Mouse (Mus musculus): ENCODE data around the gene Stambp. TPM values are rescaled to one million over a fixed set of nuclear protein-coding genes. Genes with fewer than 3 reads are reported as not detected.

The Stambp gene
- polyA plus RNA-seq, 1 experiment from 2014 or later, result 8.9 TPM

DNA sequence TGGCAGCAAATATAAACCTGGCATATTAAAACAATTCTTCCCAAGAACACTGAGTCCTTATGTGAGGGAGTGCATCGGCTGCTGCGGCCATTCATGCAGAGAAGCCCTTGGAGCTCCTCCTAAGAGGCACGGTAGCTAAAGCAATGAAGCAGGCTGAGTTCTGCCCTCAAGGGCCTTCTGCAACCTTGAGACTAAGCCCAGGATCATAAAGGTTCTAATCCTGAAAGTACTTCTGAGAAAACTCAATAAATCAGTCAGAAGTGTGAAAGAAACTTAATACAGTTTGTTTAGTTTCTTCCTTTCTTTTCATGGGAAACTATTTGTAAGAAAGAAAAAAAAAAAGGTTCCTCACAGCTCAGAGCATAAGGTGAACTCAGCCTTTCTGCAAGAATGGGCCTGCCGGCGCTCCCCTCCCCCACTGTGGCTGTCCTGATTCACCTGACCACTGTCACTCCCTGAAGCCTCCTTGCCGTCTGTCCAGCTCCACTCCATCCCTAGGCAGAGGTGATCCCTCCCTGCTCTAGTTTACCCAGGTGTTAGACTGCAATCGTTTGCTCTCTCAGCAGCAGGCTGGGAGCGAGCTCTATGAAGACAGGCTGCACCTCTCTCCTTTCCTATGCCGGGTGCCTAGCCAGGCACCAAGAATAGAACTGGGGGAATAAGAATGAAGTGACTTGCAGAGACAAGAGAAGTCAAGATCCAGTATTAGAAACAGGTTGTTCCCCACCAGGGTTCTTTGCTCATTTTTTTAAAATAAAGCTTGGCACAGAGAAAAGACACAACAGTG is 70.8 kb downstream of the Stambp start:
- Histone ChIP-seq H3K9me3 (replicated peaks) (no peaks in the 10 kb centered on the region), H3K36me3 (replicated peaks) (peaks cover 3% of the 10 kb centered on the region; the same call in 1 of the 2 replicates), H3K27me3 (no peaks in the 10 kb centered on the region), H3K4me1 (replicated peaks) (peaks cover 46% of the 10 kb centered on the region), H3K4me3 (replicated peaks) (no peak overlapping the region), H3K27ac (replicated peaks) (no peak overlapping the region), H3K4me2 (no peak overlapping the region), H3K9ac (no peak overlapping the region)
- 68% methylated on average over 9 of the region's 9 CpGs for WGBS (ENCODE audit: insufficient replicate concordance)
- ATAC-seq (ENCODE audit: insufficient read depth), result no peak

DNA sequence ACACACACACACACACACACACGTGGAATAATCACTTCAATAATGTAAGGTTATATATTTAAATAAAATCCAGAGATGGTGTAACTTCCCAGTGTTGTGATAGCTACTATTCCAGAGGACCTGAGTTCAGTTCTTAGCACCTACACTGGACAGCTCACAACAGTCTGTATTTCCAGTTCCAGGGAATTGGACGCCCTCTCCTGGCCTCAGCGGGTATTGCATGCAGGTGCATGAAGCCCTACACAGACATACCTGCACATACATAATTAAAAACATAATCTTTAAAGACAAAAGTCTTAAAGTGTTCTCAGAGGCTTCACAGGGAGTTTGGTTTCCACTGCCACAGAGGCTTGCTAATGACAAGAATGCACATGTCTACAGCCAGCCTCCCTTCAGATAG is 72.1 kb downstream of the Stambp start:
- WGBS (ENCODE audit: insufficient replicate concordance), result 57% methylated on average over 3 of the region's 3 CpGs
- no peak for ATAC-seq (ENCODE audit: insufficient read depth)
- Histone ChIP-seq H3K9ac (no peak overlapping the region), H3K9me3 (replicated peaks) (no peaks in the 10 kb centered on the region), H3K27me3 (no peaks in the 10 kb centered on the region), H3K4me2 (no peak overlapping the region), H3K36me3 (replicated peaks) (peaks cover 3% of the 10 kb centered on the region; the same call in 1 of the 2 replicates), H3K27ac (replicated peaks) (no peak overlapping the region), H3K4me3 (replicated peaks) (no peak overlapping the region), H3K4me1 (replicated peaks) (peaks cover 39% of the 10 kb centered on the region)

DNA sequence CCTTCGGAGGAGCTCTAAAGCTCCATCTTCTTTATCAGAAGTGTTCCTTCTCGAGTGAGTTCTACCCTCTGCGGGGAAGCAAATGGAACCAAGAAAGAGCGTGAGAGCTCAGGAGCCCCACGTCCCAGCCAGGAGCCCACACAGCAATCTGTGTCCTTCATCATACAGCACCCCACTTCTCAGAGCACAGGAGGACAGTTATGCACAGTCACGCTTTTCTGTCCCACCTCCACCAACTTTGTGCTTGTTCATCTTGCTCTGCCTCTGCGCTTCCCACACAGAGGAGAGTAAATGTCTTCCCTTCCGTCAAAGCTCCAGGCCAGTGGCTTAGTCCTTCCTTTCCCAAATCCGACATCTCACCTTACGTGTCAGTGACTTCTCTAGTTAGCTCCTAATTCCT is 73.5 kb downstream of the Stambp start:
- H3K36me3 ChIP-seq (replicated peaks), result peaks cover 3% of the 10 kb centered on the region; the same call in 1 of the 2 replicates
- H3K9me3 ChIP-seq (replicated peaks), result no peaks in the 10 kb centered on the region
- H3K27me3 ChIP-seq, result no peaks in the 10 kb centered on the region
- no peak overlapping the region for H3K4me2 ChIP-seq
- no peak for ATAC-seq (ENCODE audit: insufficient read depth)
- H3K4me3 ChIP-seq (replicated peaks), result no peak overlapping the region
- no peak overlapping the region for H3K27ac ChIP-seq (replicated peaks)
- 84% methylated on average over 10 of the region's 10 CpGs for WGBS (ENCODE audit: insufficient replicate concordance)
- peaks cover 26% of the 10 kb centered on the region for H3K4me1 ChIP-seq (replicated peaks)
- H3K9ac ChIP-seq, result no peak overlapping the region

DNA sequence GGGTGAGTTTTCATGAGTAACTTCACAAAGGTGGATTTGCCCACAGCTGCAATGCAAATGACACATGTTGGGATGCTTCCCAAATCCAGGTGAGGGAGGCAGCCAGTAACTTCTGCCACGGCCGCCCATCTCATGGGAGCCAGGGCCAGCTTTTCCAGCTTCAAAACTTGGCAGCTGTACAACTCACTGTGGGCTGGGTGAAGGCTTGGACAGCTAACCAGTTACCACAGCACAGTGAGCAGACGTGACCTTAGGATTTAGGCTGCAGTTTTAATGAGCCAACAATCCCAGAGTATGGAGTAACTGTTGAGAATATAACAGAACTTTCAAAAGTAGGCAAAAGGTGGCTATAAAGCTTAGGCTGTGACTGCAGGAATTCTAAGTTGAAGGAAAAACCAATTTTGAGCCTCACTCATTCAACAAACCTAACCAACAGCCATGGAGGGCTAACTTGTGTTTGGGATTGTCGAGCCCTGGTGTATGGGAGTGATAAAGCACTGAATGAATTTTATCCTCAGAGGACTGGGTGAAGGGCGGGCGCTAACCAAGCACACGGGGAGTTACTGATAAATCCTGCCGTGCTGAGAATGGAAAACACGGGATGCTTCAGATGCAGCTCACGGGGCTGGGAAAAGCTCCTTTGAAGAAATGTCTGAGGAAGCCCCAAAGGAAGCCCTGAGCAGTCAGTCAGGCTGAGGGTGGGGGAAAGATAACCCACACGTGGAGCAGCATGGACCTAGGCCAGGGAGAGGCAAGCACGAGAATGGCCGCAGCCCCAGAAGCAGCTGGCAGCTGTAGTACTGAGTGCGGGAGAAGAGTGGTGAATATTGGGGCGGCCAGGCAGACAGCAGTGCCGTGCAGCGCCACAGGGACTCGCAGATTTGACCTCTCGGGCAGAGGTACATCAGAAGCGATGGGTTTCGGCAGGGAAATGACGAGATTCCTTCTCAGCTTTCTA is 75.5 kb downstream of the Stambp start:
- H3K27ac ChIP-seq (replicated peaks), result no peak overlapping the region
- H3K9me3 ChIP-seq (replicated peaks), result no peaks in the 10 kb centered on the region

DNA sequence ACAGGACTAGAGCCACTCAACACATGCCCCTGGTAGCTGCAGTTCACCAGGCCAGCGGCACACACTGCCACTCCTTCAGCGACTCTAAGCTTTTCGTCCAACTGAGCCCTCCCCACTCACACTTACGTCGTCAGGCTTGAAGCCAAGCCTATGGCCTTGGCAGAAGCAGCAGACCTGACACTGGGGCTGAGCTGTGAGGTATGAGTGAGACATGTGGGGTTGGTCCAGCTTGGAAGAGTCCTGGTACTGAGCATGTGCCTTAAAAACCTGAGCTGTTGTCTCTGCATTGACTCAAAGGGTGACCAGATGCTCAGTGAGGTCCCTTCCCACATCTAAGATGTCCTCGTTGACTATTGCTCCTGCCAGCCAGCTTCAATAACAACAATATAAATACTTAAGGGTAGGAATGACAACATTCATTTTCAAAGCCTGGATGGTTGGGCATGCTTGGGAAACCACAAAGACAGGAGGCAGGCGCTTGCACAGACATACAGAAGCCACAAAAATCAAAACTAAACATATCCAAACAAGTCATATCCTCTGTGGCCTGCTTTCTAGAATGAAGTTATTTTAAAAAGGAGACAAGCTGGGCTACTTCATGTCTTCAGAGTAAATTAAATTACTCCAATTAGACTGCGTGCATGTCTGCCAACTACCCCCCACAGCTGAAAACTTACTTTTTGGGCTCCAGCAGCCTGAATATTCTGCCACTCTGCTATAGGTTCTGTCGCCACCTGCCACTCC is 76.3 kb downstream of the Stambp start:
- Histone ChIP-seq H3K4me1 (replicated peaks) (peaks cover 12% of the 10 kb centered on the region), H3K4me2 (no peak overlapping the region), H3K4me3 (replicated peaks) (no peak overlapping the region), H3K27ac (replicated peaks) (no peak overlapping the region), H3K9ac (no peak overlapping the region), H3K36me3 (replicated peaks) (peaks cover 13% of the 10 kb centered on the region; the same call in 1 of the 2 replicates), H3K27me3 (no peaks in the 10 kb centered on the region), H3K9me3 (replicated peaks) (no peaks in the 10 kb centered on the region)
- no peak for ATAC-seq (ENCODE audit: insufficient read depth)
- 81% methylated on average over 9 of the region's 9 CpGs for WGBS (ENCODE audit: insufficient replicate concordance)

More for the DNA sequence above, 75.5 kb downstream of the Stambp start:
- Histone ChIP-seq H3K4me1 (replicated peaks) (peaks cover 12% of the 10 kb centered on the region), H3K4me2 (no peak overlapping the region), H3K27me3 (no peaks in the 10 kb centered on the region), H3K36me3 (replicated peaks) (peaks cover 13% of the 10 kb centered on the region; the same call in 1 of the 2 replicates), H3K9ac (no peak overlapping the region), H3K4me3 (replicated peaks) (no peak overlapping the region)
- ATAC-seq (ENCODE audit: insufficient read depth), result no peak
- WGBS (ENCODE audit: insufficient replicate concordance), result 66% methylated on average over 22 of the region's 22 CpGs

Other genes with a start within 250 kb of the Stambp start
- gene Mthfd2, start 246.8 kb downstream of the Stambp start, polyA plus RNA-seq (2015; fragmentation: Nextera tagmentation; extraction: Ambion mirVana), result 61.6 and 67.8 TPM in 2 replicates
- gene Mob1a, start 246.7 kb downstream of the Stambp start, polyA plus RNA-seq (2015; fragmentation: Nextera tagmentation; extraction: Ambion mirVana), result 34.9 and 35.9 TPM in 2 replicates
- 204 and 248 TPM in 2 replicates for gene Bola3, start 223.6 kb downstream of the Stambp start, polyA plus RNA-seq (2015; fragmentation: Nextera tagmentation; extraction: Ambion mirVana)
- 10.8 and 11.4 TPM in 2 replicates for gene Tet3, start 113.6 kb downstream of the Stambp start, polyA plus RNA-seq (2015; fragmentation: Nextera tagmentation; extraction: Ambion mirVana)
- gene Dguok, start 65.8 kb downstream of the Stambp start, polyA plus RNA-seq (2015; fragmentation: Nextera tagmentation; extraction: Ambion mirVana), result 26.4 and 28.4 TPM in 2 replicates
- 4.1 and 7.2 TPM in 2 replicates for gene Actg2, start 36.5 kb downstream of the Stambp start, polyA plus RNA-seq (2015; fragmentation: Nextera tagmentation; extraction: Ambion mirVana)
- 10.5 and 17.6 TPM in 2 replicates for gene Clec4f, start 83.5 kb upstream of the Stambp start, polyA plus RNA-seq (2015; fragmentation: Nextera tagmentation; extraction: Ambion mirVana)
- 0.85 and 0.92 TPM in 2 replicates for gene Cd207, start 105.1 kb upstream of the Stambp start, polyA plus RNA-seq (2015; fragmentation: Nextera tagmentation; extraction: Ambion mirVana)
- gene Vax2, start 138.5 kb upstream of the Stambp start, polyA plus RNA-seq (2015; fragmentation: Nextera tagmentation; extraction: Ambion mirVana), result not detected in 2 replicates
- not detected in 2 replicates for gene Atp6v1b1, start 170.3 kb upstream of the Stambp start, polyA plus RNA-seq (2015; fragmentation: Nextera tagmentation; extraction: Ambion mirVana)
- not detected in 2 replicates for gene Ankrd53, start 189.9 kb upstream of the Stambp start, polyA plus RNA-seq (2015; fragmentation: Nextera tagmentation; extraction: Ambion mirVana)
- 42.3 and 44.0 TPM in 2 replicates for gene Tex261, start 203.1 kb upstream of the Stambp start, polyA plus RNA-seq (2015; fragmentation: Nextera tagmentation; extraction: Ambion mirVana)
- gene Nagk, start 222.3 kb upstream of the Stambp start, polyA plus RNA-seq (2015; fragmentation: Nextera tagmentation; extraction: Ambion mirVana), result 16.6 and 20.1 TPM in 2 replicates